Mouse (Mus musculus) layer of hippocampus, postnatal 25 days (tissue): ENCODE measurements around the gene Syngr4. TPM values are rescaled to one million over a fixed set of nuclear protein-coding genes. Genes with fewer than 3 reads are reported as not detected.
"Not testable (repeated sequence)": the region's sequence is repeated elsewhere in the genome, so short reads cannot be mapped to it uniquely, and the experiment has no call there.

Source experiments
- DNase-seq, 2 experiments: peaks; one replicate each; pipeline ENCODE4 v3.0.0; 2022; ENCODE audit warnings: mixed read lengths in 2 of 2, low spot score in 1 of 2; ENCODE audit errors: extremely low spot score in 1 of 2
- total RNA-seq, 2 experiments: library from RNA; stranded (reverse); gene quantifications; 2 replicates each; pipeline ENCODE4 v1.2.3; 2021

Syngr4 gene
- total RNA-seq: not detected

DNA sequence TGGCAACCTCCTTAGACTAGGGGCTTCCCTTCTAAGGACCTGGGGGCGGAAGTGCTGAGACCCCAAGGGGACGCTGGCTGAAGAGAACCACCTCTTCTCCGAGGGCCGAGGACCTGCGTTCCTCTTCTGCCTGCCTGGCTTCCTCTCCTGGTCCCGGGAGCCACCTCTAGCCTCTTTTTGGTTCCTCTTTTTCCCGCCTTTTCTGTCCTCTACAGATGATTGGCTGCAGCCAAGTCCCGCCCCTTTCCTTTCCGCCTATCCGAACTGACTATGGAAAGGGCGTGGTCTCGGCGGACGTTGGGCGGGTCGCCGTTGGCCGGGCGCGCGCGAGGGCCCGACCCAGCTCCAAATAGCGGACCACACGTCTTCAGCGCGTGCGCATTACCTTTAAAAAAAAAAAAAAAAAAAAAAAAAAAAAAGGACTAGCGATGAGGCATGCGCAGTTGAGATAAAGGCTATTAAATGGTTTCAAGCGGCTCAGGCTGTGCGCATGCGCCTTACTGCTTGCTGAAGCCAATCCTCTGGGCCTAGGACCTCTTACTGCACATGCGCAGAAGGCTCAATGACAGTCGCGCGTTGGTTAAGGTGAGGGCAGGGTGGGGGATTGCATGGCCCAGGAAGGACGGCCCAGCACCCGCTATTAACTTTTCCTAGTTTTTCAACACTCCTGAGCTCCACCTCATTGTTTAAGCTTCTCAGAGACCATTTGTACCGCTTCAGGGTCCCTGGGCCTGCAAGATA, at the start of gene Syngr4, which contains the start of gene Tmem143:
TSS of gene Syngr4 (minus strand) at position 198 of the 741 bp plus-strand sequence.
TSS of gene Tmem143 (plus strand) at position 425 of the 741 bp plus-strand sequence.
- DNase-seq: peak; percentile 87 to 90

DNA sequence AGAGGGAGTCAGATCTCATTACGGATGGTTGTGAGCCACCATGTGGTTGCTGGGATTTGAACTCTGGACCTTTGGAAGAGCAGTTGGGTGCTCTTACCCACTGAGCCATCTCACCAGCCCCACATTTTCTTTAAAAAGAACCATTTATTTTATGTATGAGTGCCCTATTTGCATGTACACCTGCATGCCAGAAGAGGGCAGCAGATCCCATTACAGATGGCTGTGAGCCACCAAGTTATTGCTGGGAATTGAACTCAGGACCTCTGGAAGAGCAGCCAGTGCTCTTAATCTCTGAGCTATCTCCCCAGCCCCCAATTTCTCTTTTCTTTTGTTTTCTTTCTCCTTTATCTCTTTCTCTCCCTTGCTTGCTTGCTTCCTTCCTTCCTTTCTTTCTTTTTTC, 46.8 kb upstream of the Syngr4 start:
- not testable (repeated sequence) for DNase-seq

DNA sequence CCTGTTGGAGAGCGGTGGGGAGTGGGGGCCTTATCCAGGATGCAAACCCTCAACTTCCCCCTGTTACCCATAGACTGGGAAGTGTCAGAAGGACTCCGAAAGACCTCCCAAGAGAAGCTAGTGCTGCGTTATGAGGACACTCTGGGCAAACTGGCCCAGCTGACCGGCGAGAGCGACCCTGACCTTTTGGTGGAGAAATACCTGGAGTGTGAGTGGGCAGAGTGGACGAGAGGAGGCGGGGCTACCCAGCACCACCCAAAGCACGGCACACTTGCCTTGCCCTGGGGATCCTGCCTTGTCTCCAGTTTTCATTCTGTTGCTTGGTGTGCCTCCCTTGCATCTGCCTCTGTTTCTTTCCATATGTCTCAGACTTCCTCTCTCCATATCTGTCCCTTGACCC, 45.5 kb upstream of the Syngr4 start:
- DNase-seq: no peak

DNA sequence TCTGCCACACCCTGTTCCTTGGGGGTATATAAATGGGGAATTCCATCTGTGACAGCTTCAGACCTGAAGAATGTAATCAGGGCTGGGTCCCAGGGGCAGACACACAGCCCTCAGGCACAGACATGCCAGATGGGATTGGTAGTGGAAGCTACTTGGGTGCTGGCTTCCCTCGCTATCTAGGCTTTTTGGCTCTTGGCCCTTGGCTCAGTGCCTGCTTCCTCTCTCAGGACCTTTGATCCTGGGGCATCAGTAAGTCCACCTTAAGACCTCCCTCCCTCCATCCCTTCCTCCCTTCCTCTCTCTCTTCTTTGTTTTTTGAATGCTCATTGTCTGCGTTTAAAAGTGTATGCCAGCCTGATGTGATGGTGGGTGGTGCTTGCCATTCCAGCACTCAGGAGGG, 43.3 kb upstream of the Syngr4 start:
- DNase-seq: no peak

DNA sequence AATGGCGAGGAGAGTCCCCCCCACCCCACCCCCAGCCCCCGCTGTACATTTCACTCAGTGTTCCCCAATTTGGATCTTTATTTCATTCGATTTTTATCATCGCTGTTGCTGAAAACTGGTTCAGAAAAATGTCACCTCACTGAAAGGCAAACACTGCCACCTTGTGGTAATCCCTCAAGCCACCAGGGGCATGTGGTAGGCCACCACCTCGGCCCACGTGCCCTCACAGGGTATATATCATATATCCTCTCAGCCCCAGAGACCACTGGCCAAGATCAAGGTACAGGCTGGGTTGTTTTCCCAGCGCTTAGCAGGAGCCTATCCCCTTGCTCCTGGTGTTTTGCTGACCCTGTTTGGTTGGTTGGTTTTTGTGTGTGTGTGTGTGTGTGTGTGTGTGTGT, 38.6 kb upstream of the Syngr4 start:
- peak; percentile 44 to 58 for DNase-seq

DNA sequence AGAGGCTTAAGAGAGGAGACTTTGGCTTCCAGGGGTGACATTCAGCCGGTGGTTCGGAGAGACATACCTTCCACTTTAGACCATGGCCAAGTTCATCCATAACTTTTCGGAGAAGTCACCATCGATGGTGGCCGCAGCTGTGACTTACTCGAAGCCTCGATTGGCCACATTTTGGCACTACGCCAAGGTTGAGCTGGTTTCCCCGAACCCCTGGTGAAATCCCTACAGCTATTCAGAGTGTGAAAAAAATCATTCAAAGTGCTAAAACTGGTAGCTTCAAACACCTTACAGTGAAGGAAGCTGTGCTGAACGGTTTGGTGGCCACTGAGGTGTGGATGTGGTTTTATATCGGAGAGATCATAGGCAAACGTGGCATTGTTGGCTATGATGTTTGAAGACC, 37.3 kb upstream of the Syngr4 start:
- DNase-seq: not testable (repeated sequence)

DNA sequence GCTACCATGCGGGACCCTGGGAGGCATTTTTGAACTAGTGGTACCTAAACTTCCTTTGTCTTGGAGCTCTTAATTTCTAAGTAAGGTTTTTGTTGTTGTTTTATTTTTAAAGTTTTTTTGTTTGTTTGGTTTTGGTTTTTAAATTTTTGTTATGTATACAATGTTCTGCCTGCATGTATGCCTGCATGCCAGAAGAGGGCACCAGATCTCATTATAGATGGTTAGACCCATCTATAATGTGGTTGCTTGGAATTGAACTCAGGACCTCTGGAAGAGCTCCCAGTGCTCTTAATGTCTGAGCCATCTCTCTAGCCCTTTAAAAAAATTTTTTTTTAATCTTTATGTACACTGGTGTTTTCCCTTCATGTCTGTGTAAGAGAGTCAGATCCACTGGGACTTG, 33.2 kb upstream of the Syngr4 start:
- DNase-seq: no peak

DNA sequence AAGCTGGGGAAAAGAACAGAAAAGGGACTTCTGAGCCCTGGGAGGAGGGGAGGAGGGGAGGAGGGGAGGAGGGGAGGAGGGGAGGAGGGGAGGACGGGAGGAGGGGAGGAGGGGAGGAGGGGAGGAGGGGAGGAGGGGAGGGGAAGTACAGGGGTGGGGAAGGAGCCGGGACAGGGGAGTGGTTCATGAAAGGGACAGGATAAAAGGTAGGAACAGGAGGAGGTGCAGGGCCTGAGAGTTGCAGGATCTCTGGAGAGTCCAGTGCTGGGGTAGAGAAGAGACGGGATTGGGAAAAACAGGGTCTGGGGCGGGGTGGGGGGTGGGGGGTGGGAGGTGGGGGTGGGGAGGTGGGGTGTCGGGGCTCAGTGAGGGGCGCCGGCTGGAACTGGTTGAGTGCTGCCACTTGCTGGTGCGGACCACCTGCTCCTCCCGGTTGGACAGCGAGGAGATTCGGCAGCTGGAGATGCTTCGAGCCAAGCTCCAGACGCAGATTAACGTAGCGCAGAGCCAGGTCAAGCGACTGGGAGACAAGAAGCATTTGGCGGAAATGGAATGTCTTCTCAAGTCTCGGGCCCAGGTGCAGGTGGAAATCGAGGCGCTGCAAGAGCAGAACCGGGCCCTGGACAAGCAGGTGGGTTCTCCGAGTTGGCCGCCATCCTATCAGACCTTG, 32.2 kb upstream of the Syngr4 start:
- DNase-seq: no peak

DNA sequence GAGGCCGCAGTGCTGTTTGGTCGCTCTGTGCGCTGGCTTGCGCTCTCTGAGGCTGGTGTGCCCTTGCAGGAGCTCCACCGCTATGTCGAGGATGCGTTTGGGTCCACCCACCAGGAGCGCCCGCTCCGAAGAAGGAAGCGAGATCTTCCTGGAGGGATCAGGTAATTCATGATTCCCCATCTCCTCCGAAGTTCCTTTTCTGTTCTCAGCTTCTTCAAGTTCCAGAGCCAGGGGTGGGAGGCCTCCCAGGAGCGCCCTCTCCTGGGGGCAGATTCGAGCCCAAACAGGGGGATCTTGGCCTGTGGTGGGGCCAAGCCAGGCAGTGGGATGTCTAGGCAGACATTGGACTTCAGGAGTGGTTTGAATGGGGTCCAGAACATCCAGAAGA, 27.9 kb upstream of the Syngr4 start:
- DNase-seq: no peak

DNA sequence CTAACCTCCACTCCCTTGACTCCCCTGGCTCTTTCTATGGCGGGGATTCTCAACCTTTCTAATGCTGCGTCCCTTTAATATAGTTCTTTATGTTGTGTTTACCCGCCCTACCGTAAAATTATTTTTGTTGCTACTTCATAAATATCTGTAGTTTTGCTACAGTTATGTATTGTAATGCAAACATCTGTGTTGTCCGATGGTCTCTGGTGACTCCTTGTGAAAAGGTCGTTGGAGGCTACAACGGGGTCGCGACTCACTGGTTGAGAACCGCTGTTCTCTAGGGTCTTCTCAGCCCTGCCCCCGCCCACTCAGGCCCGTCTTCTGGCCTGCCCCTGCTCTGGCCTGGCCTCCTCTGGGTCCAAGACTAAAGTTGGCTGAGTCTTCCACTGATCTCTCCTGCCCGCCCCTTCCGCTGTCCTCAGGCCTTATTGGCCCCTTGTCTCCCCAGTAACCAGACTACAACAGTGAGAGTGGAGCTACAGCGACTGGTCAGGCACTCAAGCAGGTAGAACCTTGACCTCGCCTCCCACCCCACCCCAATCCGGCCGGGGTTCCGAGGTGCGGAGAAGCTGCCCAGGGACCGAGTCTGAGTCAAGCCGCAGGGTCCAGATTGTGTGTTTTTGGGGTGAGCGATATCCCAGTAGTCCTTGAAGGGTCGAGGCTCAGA, 27.4 kb upstream of the Syngr4 start, which contains the start of gene Ccdc114:
TSS of gene Ccdc114 (plus strand) at position 311 of the 667 bp plus-strand sequence.
- DNase-seq: no peak

DNA sequence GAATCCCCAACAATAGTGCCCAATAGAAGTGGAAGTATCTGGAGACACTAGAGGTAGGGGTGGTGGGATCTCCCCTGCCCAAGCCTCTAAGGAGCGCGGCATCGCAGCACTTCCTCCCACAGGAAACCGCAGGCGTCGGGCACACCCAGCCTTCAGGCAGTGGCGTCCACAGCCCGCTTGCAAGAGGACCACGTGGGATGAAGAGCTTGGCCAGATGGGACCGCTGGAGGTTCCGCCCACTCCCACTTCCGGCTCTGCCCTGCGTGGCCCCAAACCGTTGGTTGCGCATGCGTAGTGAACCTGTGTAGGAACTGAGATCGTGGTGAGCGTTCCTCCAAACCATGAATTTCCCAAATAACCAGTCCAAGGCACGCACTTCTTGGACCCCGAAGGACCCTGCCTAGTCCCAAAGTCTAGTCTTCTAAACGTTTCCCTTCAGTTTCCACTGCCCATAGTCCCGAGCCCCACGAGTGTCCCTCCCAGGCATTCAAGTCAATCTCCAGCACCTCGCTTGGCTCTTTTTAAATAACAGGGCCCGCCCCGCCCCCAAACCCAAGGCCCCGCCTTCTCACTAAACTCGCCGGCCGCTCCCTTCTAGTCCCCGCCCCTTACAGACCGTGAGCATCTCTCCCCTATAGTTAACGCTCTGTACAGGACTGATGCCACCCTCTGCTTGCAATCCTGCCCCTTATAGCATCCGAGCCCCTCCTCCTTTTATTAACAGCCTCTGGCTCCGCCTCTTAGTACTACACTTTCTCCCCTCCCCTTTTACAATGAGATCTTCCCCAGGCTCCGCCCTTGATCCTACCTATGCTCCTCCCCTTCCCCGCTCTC, 26.6 kb upstream of the Syngr4 start:
- DNase-seq: peak; percentile 79 to 84

DNA sequence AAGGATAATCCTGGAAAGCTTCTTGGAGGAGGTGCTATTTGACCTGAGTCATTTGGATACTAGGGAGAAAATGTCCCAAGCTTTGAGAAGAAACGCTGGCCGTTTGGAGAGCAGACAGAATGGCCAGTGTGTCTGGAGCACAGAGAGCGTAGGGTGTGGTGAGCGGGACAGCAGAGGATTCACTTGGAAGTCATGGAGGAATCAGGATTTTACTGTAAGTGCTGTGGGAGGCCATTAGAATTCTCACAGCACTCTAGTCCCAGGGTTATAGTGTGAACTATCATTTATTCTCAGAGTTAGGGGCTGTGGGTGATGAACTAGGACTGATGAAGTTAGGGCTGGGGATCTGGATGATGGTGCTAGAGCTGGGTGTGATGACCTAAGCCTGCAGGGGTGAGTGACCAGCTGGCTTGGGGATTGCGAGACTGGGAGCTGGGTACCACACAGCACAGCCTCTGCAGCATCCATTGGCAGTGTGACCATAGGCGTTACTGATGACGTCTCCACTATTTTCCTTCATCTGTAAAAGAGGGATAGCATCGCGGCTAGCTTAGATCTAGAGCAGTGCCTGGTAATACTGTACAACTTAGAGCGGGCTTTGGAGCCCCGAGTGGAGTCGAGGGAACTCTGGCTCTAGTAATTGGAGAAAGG, 25.6 kb upstream of the Syngr4 start:
- DNase-seq: no peak

DNA sequence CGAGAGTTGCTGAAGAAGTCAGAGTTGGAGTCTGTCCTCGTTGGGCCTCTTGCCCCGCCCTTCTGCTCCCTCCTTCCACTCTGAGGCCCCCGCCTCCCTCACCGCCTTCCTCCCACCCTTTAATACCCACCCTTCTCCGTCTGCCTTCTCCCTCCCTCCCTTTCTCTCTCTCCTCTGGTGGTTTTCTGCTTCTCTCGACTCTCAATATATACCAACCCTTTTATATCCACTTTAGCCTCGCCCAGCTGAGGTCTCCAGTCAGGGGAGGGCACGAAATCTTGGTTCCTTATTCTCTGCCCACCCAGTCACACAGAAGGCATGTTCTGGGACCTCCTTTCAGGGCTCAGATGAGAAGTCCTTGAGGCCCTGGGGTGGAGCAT, 24.7 kb upstream of the Syngr4 start, which contains the start of gene Emp3:
TSS of gene Emp3 (minus strand) at position 163 of the 380 bp plus-strand sequence.
- no peak for DNase-seq

DNA sequence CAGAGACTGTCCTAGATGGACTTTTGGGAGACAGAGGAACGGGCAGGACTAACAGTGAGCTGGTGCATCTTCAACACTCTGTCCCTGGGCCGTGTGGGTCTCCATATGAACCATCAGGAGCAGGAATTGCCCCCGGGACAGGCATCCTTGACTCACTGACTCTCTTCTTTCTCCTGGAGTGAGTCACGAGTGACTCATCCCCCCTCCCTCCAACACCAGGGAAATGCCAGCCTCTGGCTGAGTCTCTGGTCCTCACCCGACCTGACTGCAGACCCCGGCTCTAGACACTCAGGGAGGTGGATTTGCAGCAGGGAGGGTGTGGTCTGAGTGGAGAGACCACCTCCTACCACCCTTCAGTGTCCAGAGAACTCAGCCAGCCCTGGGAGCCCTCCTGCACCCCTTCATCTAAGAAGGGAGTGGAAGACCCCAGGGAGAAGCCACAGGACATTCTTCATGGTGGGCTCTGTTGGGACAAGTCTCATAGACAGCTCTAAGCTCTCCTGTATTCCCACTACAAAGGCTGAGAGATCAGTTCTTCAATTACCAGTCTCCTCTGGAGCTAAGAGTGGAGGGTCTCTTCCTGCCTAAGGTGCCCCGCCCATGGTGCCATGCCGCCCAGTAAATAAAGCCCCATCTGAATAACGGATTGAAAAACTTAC, 24.2 kb upstream of the Syngr4 start:
- no peak for DNase-seq

DNA sequence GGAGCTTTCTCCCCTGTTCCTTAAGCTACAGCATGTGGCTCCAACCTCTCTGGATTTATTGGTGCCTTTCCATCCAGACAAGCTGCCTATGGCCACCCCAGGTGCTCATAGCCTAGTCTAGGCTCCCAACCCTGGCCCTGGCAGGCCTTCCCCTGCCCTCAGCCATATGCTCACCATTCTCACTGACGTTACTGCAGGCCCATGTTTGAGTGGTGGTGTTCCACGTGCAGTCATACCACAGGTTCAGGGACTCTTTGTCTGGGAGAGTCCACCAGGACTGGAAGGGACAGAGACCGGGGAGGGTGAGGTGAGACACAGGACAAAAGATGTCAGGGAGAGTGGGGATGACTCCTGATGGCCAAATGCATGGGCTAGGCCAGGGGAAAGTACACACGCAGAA, 23.2 kb upstream of the Syngr4 start:
- DNase-seq: no peak

DNA sequence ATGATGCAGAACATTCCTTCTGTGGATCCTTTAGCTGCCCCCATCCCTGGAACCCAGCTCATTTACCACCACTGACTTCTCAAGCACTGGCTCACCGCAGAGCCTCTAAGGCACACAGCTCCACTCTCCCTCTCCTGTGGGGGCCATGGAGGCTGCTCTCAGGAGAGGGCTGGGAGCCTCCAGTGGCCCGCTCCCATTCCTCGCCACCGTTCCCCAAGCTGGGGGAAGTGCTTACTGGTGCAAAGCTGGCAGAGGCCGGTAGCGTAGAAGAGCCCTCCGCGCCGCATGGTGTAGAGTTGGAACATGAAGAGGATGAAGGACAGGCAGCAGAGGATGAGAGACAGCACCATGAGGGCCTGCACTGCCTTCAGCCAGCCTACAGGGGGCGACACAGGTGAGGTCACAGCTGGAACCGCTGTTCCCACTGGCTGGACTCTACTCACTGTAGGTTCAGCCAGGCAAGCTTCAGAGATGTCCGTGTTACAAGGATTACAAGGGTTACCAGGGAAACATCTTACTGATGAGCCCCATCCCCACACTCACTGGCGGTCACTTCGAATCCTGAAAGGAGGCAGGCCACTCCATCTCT, 22.7 kb upstream of the Syngr4 start:
- no peak for DNase-seq

DNA sequence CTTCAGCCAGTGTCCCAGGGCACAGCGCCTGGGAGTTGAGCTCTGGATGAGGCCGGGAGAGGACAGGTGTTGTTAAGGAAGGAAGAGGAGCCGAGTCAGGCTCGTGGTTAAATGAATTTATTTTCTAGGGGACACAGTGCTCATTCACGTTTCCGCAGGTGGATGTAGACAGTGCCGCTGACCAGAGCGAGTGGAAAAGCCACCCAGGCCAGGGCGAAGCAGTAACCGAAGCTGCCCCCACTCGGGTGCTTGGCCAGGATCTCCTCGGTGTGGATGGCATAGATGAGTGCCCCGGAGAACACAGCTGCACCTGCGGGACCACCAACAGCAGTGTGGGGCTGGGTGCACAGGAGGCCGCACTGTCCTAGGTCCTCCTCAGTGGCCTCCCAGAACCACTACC, 21.4 kb upstream of the Syngr4 start:
- DNase-seq: no peak

DNA sequence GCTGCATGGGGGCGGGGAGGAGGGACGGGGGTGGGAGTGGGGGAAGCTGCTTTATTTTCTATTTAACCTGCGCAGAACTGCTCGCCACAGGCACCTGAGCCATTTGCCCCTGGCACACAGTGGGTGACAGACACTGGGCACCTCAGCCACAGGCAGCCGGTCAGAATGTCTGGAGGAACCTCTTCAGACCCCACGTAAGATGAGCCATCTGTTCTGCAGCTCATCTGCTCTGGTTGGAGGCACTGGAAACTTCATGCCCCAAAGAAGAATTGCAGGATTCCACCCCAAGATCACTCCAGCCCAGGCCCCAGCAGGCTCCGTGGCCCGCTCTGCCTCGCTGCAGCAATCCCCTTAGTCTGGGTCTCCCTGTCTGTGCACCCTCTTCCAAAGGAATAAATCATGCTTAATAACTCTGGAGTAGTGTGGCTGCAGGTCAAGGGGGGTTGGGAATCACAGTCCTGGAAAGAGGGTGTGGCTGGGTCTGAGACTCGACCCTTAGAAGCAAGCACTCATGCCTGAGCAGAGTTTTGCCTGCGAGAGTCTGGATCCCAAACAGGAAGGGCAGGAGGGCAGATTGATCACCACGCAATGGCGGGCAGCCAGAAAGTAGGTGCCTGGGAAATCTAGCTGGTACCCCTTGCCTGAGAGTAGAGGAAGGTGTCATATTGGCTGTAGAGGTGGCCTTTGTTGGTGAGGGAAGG, 20.6 kb upstream of the Syngr4 start:
- no peak for DNase-seq
